Mouse (Mus musculus) bone marrow macrophage, adult 2 months (primary cell): ENCODE data around the gene Otud4.
"Not testable (repeated sequence)": the region's sequence is repeated elsewhere in the genome, so short reads cannot be mapped to it uniquely, and the experiment has no call there.

Experiments
- CTCF ChIP-seq: IDR thresholded peaks from 2 replicates; pipeline ENCODE4 v1.5.1; 2012; ENCODE audit warnings: low read depth, mild to moderate bottlenecking, low read length, moderate library complexity
- POLR2A ChIP-seq: IDR thresholded peaks from 2 replicates; pipeline ENCODE4 v1.6.1; 2012; ENCODE audit warnings: mild to moderate bottlenecking, low read depth, low read length, borderline replicate concordance

- TF ChIP-seq CTCF, POLR2A: not testable (repeated sequence)
These were observed 36.2 kb upstream of the Otud4 start for GRCm38 (mm10) chr8:79603204-79603603.
